Mouse (Mus musculus) ZHBTc4 (cell line): Measurements from ENCODE around the gene Lgals3bp.

ENCODE experiments used
- DNase-seq: peaks from one replicate; pipeline ENCODE4 v3.0.0-alpha.2; 2011; ENCODE audit warnings: low read depth, low spot score

Gene Lgals3bp

DNA sequence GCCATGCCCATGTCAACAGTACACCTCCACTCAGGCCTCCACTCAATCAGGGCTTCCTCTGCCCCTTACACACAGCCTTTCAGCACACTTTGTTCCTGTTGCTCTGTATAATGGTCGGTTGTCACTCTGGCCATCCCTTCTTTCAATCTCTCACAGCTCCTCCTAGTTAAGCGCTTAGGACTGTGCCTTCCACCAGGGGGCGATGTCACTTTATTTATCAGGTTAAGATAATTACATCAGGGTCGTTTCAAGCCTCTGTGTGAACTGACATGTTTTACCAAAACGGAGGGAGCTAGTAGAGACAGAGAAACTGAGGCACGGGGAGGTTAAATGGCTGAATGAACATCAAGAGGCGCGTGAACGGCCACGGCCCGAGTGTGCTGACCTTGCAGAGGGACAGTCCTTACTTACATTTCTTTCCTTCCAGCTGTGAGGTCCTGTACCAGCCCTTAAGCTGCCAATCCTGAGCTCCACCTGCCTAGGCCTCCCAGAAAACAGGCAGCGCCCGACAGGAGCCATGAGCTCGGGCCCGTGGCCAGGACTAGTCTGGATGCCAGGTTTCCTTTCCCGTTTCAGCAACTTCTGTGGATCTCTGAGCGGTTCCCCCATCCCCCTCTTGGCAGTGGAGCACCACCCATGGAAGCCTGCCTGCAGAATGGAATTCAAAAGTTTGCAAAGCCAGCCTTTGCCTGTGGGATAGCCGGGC lies 21.5 kb upstream of the Lgals3bp start:
- peak; percentile 86 for DNase-seq

DNA sequence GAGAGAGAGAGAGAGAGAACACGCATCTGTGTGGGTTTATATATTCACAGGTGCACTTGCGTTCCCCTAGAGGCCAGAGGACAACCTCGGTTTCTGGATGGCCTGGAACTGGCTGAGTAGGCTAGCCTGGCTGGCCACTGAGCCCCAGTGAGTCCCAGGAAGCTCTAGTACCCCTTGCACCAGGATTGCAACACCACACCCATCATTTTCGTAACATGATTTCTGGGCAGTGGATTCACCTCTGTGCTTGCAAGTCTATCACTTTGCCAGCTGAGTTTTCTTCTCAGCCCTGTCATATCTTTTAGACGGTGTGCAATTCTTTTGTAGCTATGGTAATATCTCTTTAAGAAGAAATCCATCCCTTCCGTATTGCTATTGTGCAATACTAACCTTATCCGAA lies 18.4 kb upstream of the Lgals3bp start:
- no peak for DNase-seq

DNA sequence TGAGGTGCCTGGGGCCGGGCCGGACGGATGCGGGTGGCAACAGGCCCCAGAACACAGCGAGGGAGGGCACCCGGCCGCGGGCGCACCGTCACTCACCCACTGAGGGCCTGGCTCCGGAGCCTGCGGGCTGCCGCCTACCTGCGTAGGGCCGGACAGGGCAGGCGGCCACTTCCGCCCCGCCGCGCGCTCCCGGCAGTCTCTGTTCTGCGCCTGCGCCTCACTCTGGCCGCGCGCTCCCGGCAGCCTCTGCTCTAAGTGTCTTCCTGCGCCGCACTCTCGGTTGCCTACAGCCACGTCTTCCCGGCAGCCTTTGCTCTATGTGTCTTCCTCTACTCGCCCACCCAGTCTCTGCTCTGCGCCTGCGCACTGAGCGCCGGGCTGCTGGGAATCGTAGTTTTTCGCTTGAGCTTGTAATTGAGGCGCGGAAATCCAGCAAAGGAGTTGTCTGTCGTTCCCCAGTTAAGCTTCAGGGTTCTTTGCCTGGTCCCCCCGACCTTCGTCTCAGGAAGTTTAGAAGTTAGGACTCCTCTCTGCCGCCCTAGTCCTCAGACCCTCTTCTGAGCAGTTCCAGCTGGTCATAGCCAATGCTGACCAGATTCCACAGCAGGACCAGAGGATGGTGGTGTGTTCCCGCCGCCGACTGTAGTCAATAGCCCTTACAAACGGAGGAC lies 17.1 kb upstream of the Lgals3bp start, which contains the start of gene Cant1:
Gene Cant1, minus strand, starts transcription at position 253 of the 671 bp plus-strand sequence.
- DNase-seq, result peak; percentile 99

DNA sequence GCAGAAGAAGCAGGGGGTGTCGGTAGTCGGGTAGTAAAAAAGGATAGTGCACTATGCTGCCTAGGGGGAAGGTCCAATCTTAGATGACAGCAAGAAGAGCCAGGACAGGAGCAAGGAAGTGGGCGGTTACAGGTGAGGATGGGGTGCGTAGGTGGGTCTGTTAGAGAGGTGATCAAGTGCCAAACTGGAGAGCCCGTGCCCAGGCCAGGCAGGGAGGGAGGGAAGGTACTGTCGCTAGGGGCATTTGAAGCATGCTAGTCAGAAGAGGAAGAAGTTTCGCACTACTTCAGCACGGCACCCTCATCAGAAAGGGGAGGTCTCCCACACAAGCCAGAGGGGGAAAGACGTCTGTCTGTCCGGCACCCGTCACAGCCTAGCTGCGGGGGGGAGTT lies 16.5 kb upstream of the Lgals3bp start:
- no peak for DNase-seq

DNA sequence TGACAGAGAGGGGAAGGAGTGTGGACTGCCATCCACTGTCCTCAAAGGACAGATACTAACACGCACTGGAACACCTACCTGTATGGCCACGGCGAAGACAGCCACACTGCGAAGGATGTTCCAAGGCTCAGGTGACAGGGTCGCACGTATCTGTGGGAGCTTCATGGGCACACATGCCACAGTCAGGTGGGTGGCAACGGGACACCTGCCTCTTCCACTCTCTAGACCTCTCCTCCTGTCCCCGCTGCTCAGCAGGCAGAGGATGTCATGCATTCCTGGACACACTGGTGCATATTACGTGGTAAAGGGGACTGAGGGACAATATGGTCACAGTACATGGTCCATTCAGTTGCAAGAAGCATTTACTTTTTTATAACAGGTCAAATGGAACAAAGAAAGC lies 15.6 kb upstream of the Lgals3bp start:
- DNase-seq, result no peak

DNA sequence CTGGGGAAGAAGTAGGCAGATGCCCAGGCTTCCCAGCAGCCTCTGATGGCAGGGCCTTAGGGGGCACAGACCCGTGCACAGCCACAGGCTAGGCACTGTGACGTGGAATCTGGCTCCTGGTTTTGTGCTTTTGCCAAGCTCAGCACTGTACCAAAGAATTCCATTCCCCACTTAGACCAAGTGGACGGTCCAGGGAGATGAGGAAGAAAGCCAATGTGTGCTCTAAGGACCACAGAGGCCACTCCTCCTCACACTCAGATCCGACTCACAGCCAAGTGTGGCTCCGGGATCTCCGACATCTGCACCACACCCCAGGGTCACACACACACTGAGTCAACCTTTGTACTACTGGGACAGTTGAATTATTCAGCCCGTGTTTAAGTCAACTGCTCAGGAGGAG lies 14.2 kb upstream of the Lgals3bp start:
- no peak for DNase-seq

DNA sequence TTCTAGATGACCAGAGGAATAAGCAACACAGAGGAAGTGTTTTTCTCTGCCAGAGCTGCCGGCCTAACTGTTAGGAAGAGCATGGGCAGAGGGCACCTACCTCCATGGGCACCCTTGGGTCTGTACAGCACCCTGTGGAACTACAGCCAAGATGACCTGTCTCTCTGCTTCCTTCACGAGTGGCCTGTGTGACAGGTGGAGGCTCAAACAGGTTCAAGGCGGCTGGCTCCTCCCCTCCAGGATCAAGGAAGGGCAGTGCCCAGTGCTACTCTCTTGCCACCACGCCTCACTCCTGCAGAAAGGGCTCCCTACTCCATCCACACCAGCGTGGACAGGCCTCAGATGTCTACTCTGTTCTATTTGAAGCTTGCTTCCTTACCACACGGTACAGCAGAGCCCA lies 13.7 kb upstream of the Lgals3bp start:
- no peak for DNase-seq

DNA sequence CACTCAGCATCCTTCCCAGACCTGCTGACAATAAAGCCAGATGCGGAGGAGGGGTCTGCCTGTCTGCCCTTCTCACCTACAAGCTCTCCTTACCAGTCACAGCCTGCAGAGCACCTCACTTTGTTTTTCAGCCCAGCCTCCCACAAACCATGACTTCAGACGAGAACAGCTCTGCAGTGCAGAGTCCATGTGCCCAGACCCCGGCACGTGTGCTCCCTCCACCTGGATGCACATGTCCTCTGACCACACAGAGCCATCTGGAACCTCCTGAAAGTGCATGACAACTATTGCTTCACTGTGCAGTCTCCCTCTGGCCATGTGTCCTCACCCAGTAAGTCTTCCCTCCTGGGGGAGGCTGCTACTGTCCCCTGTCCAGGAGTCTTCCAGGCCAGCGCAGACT lies 12.4 kb upstream of the Lgals3bp start:
- no peak for DNase-seq

DNA sequence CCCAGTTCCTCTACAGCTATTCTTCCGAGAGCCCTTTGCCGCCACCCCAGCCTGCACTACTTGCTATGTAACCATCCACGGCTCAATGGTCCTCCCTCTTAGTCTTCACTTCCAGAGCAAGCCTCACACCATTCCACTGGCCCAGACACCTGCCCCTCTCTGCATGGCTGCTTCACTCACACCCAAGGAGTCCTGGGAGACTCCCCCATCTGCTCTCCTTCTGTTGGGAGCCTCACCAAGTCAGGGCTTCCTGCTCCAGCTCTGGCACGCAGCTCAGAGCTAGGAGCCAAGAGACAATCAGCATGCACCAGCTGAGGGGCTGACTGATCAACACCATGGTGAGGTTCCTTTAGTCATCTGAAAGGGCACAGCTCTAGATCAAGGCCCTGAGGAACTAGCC lies 11.2 kb upstream of the Lgals3bp start:
- DNase-seq, result no peak

DNA sequence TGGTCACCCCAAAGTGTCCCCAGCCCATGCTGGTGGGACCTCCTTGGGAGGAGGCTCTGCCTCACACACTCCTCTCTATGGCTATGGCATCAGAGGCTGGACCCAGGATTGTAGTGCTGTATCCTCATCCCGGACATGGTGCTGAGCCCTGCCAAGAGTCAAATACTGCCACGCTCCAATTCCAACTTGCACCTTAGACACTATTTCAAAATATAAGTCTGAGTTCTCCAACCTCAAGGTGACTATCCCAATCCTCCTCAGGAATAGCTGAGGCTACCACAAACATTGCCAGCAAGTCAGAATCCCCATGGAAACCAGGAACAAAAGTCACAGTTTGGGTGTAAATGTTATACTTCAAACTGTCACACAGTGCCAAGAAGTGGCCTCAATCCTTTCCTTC lies 10.7 kb upstream of the Lgals3bp start:
- no peak for DNase-seq

DNA sequence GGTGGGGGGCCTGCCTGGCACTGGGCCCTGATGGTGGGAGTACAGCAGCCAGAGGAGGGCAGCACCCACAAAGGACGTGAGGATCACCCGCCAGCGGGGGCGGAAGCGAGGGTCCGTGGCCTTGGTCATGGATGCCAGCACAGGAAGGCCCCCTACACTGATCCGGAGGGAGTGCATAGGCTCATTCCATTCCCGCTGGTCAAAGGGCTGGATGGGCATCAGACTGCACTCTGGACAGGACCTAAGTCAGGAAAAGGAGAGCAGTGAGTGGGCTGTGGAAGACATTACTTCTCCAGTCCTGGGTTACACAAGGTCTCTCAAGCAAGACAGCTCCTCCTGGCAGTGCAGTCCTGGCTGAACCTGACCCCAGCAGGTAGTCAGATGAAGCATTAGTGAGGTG lies 9.4 kb upstream of the Lgals3bp start:
- DNase-seq, result no peak

DNA sequence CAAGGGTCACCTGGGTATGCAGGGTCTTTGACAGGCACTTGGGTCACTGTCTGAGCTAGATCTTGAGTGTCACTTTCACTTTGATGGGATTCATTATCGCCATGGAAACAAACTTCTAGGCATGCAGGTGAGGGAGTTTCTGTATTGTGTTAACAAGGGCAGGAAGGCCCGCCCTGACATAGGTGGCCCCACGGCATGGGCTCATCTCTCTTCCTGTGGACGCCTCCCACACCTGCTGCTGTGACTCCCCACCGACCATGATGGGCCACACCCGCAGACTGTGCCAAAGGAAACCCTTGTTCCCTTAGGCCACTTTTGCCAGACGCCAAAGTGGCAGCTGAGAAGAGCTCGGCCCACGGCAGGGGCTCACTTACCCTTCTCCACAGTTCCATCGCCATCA lies 8.6 kb upstream of the Lgals3bp start:
- no peak for DNase-seq

DNA sequence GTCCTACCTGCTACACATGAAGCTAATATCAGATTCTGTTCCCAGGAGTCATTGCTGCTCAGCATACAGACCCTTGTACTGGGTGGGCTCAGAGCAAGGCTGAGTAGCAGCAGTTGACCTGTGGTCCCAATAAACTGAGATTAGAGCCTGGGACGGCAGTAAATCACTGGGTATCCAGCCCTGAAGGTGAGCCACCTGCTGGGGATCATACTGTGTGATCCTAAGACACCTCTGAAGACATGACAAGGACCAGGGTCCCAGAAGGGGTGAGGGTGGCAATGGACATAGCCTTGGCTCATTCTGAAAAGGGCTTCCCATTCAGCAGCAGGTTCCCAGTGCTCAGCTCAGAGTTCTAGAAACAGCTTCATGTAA lies 8.2 kb upstream of the Lgals3bp start:
- no peak for DNase-seq

DNA sequence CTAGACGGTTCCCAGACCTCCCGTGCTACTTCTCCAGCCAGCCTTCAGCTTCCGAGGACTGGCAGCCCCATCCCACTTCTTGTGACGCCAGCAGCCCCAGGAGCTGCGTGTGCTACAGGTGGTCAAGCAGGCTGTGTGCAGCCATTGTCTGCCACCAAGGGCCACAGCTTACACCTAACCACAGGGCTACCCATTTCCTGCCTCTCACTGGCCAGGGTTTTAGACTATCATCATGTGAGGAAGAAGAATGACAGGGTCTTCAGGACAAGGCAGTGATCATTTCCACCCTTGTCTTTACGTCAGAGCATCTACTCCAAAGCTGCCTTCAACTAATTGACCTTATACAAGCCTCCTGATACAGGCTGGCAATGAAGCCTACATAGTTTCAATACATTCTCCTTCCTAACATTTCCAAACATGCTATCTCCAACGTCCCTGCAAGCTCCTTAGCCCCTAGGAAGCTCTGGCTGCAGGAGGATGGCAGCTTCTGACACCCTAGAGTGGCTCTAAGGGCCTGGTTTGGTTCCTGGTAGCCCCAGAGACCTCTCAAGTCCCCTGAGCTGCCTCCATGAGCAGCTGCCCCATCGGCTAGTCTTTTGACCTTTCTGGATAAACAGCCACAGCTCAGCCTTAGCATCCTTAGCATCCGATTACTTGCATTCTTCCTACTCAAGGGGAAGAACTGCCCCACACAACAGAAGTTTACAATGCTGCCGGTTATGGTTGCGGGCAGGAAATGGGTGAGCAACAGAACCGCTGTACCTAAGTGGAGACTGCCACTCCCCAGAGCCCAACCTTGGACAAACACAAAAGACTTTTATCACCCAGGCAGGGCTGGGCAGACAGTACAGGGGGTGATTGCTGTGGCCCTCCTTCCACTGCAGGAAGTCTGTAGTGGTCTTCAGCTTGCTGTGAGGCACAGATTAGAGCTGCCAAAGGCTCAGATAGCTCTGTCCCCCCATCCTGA lies 7.5 kb upstream of the Lgals3bp start:
- no peak for DNase-seq

DNA sequence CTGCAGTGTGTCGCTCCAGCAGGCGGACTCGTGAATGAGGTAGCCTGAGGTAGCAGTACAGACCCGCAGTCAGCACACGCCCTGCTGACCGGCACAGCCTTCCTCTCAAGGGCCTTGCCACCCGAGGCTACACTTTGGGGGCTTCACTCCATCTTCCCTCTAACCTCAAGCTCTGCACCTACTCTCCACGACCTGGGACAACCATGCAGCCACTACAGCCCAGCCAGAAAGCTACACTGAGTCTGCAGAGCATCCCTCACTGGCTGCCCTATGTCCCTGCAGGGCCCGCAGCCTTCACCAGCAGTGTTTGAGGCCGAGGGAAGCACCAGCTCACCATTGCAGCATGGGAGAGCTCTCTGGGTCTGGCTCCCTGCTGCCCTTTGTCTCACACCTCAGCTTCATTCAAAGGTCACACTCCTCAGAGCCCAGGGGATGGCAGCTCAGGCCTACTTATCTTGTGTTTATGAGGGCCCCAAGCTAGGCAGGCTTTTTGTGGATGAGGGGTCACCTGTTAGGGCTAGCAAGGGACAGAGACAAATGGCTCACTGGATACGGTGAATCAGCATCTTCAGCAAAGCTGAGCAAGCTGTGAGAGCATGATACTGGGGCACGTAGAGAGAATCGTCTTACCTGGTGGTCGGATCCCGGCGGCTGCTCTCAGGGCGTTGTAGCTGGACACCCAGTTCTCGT lies 6.3 kb upstream of the Lgals3bp start:
- no peak for DNase-seq

DNA sequence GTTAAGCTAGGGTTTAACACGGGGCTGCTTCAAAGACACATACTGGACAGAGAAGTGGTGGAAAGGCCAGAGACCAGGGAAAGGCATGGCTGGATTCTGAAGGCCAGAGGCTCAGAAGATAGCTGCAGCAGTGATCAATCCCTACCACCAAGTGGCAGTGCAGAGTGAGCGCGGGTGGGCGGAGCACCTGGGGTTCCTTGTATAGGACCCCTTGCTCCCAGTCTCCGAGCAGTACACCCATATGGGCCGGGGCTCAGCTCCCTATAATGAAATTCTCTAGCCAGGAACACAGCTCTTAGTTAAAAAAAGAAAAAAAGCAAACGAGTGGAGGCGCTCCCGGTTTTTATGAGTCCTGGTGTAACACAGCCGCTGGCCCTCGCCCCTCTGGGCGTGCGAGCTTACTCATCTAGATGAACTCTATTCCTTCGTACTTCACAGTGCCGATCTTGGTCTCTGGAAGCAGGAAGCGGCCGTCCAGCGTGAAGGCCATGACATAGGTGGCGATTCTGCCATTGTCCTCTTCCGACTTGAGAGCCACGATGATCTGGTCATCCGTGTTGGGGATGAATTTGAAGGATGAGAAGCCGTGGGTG lies 5.5 kb upstream of the Lgals3bp start:
- DNase-seq, result peak; percentile 53

DNA sequence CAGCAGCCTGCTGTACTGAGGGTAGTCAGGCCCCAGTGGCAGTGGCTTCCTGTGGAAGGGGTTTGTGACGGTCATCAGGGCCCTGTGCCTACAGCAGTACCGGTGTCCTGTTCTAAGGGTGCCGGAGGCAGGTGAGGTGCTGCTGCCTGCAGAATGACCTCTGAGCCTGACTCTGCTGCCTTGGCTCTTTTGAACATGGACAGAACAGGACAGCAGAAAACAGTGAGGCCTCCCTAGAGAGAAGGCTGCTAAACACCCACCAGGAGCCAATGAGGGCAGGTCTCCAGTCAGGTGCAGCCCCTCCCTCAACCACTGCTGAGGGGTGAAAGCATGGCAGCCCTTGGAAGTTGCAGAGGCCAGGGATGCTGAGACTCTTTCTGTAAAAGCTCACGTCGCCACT lies 4.6 kb upstream of the Lgals3bp start:
- DNase-seq, result no peak

DNA sequence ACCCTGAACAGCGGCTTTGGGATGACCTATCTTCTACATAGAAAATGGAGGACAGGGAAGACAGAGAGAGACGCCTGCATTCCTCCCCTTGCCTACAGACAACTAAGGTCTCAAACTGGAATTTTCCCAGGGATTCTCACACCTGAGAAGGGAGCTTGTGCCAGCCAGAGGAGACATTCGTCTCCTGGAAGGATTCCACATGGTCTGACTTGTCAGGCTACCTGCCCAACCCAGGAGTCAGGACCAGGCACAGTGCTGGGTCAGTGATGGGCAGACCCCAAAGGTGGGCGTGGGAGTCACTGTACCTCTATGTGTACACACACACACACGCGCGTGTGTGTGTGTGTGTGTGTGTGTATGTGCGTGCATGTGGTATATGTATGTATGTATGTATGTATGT lies 3.4 kb upstream of the Lgals3bp start:
- DNase-seq, result no peak

DNA sequence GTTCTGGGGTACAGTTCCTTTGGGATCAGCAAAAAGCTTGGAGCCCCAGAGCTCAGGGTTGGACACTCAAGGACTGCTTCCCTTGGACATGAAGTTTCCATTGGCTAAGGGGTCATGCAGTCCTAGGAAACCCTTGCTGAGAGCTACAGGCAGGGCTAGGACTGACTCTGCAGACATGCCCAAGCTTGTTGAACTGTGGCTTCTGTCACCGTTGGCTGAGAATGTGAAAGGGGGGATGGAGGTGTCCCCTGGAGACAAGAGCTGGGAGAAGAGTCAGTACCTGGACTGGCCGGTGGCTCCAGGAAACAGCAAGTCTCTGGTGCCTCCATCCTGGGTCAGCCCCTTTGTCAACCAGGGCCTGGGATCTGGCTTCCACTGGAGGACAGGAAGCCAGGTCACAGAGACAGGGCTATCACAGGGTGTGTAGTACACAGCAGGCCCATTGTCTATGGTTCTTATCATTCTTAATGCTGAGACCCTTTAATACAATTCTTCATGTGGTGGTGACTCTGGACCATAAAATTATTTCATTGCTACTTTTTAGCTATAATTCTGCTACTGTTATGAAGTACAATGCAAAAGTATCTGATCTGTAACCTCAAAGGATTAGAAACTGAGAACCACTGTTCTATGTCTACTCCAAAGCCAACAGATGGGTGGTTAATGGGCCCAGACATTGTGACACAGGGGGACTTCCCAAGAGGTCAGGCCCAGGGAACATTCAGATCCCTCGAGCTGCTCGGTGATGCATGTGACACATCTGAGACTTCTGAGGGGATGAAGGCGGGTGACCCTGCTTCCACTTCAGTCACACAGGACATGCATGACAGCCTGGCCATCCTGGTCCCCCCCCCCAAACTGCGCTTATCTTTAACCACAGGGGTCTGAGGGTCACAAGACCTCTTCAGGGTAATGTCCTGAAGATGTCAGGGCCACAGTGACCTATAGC lies 2.3 kb upstream of the Lgals3bp start:
- DNase-seq, result no peak

DNA sequence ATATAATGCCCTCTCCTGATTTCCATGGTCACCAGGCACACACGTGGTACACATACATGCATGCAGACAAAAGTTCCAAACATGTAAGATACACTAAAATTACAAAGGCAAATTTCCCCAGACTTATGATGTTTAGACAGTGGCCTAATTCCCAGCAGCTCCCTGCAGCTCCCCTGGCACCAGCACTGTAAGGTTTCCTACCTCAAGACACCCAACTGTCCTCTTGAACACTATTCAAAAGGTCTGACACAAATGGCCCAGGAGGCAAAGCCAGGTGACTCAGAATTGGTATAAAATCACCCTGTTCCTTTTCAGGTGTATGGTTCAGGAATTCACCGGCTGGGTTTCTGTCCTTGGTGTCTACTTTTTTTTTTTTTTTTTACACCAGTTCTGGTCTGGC lies 1.3 kb upstream of the Lgals3bp start:
- no peak for DNase-seq
